Mouse (Mus musculus): ENCODE measurements at regions not wholly inside any gene's neighbourhood (a gene's known extent, or its start where the extent isn't known, plus 50 kb on each side); places are given as distances from the start of the nearest gene placed in this dataset.

- no peak for DNase-seq
These were observed 197.6 kb upstream of the Bmper start for GRCm38 (mm10) chr9:23025247-23025646.

- peak; percentile 74 to 81 for DNase-seq
These were observed 195.2 kb upstream of the Bmper start for GRCm38 (mm10) chr9:23027377-23028313.

- DNase-seq: no peak
These were observed 193.5 kb upstream of the Bmper start for GRCm38 (mm10) chr9:23029421-23029820.

- no peak for DNase-seq
These were observed 192.7 kb upstream of the Bmper start for GRCm38 (mm10) chr9:23030138-23030537.

GRCm38 (mm10) chr9:23030546-23030945 is 192.3 kb upstream of the Bmper start:
- DNase-seq: no peak

GRCm38 (mm10) chr9:23031916-23032315 is 191.0 kb upstream of the Bmper start:
- DNase-seq: peak; percentile 71 to 75

- DNase-seq: no peak
These were observed 187.6 kb upstream of the Bmper start for GRCm38 (mm10) chr9:23035306-23035705.

GRCm38 (mm10) chr9:23035901-23036610 is 186.8 kb upstream of the Bmper start:
- DNase-seq: peak; percentile 64 to 73

- no peak for DNase-seq
These were observed 185.4 kb upstream of the Bmper start for GRCm38 (mm10) chr9:23037513-23037914.

GRCm38 (mm10) chr9:23039588-23039987 is 183.3 kb upstream of the Bmper start:
- no peak for DNase-seq

GRCm38 (mm10) chr9:23041025-23041424 is 181.9 kb upstream of the Bmper start:
- DNase-seq: no peak

GRCm38 (mm10) chr9:23041537-23042472 is 181.1 kb upstream of the Bmper start:
- DNase-seq: no peak

- no peak for DNase-seq
These were observed 179.9 kb upstream of the Bmper start for GRCm38 (mm10) chr9:23043006-23043405.

- DNase-seq: no peak
These were observed 177.4 kb upstream of the Bmper start for GRCm38 (mm10) chr9:23045486-23045885.

GRCm38 (mm10) chr9:23050751-23051150 is 172.1 kb upstream of the Bmper start:
- no peak for DNase-seq

GRCm38 (mm10) chr9:23059526-23059925 is 163.3 kb upstream of the Bmper start:
- no peak for DNase-seq

GRCm38 (mm10) chr9:23060526-23060925 is 162.3 kb upstream of the Bmper start:
- DNase-seq: peak in 1 of 2 experiments; percentile 41

- no peak for DNase-seq
These were observed 161.5 kb upstream of the Bmper start for GRCm38 (mm10) chr9:23061179-23061929.

GRCm38 (mm10) chr9:23062057-23062655 is 160.7 kb upstream of the Bmper start:
- DNase-seq: no peak

- DNase-seq: peak; percentile 21 to 43
These were observed 160.0 kb upstream of the Bmper start for GRCm38 (mm10) chr9:23062656-23063444.

- DNase-seq: no peak
These were observed 158.9 kb upstream of the Bmper start for GRCm38 (mm10) chr9:23064001-23064400.

All from cerebellum, postnatal 10 days (tissue).